Mouse (Mus musculus) CH12.LX (cell line): ENCODE measurements around the gene D10Jhu81e.

Source experiments
- CHD2 ChIP-seq: IDR thresholded peaks from 2 replicates; pipeline ENCODE4 v1.6.1; 2011; ENCODE audit warnings: low read length, improper control_type of control experiment
- CTCF ChIP-seq, 2 experiments: IDR thresholded peaks in 1 of 2; conservative IDR thresholded peaks in 1 of 2; 2 replicates each; pipeline ENCODE4 v1.5.1; 2011 to 2012; ENCODE audit warnings: low read depth in 2 of 2, low read length in 2 of 2, improper control_type of control experiment in 1 of 2, inconsistent platforms in 1 of 2, mild to moderate bottlenecking in 1 of 2, moderate library complexity in 1 of 2
- ELF1 ChIP-seq: IDR thresholded peaks from 2 replicates; pipeline ENCODE4 v1.6.1; 2014; ENCODE audit warnings: low read depth, mild to moderate bottlenecking, inconsistent platforms, low read length, improper control_type of control experiment
- EP300 ChIP-seq: IDR thresholded peaks from 2 replicates; pipeline ENCODE4 v1.6.1; 2011; ENCODE audit warnings: low read length, improper control_type of control experiment
- ETS1 ChIP-seq: conservative IDR thresholded peaks from 2 replicates; pipeline ENCODE4 v1.6.1; 2012; ENCODE audit warnings: low read depth, mild to moderate bottlenecking, inconsistent platforms, low read length, improper control_type of control experiment, moderate library complexity
- KAT2A ChIP-seq: IDR thresholded peaks from 2 replicates; pipeline ENCODE4 v1.6.1; 2012; ENCODE audit warnings: low read length, improper control_type of control experiment, inconsistent platforms; ENCODE audit not compliant: insufficient replicate concordance
- MAX ChIP-seq: IDR thresholded peaks from 2 replicates; pipeline ENCODE4 v1.6.1; 2011; ENCODE audit warnings: low read length, improper control_type of control experiment
- MYC ChIP-seq: IDR thresholded peaks from 2 replicates; pipeline ENCODE4 v1.6.1; 2011; ENCODE audit warnings: low read depth, mild to moderate bottlenecking, improper control_type of control experiment, low read length
- POLR2A ChIP-seq: IDR thresholded peaks from 2 replicates; pipeline ENCODE4 v1.6.1; 2011; ENCODE audit warnings: low read depth, mild to moderate bottlenecking, improper control_type of control experiment, low read length
- RCOR1 ChIP-seq: conservative IDR thresholded peaks from 2 replicates; pipeline ENCODE4 v1.6.1; 2012; ENCODE audit warnings: low read depth, mild to moderate bottlenecking, inconsistent platforms, low read length, improper control_type of control experiment
- SIN3A ChIP-seq: IDR thresholded peaks from 2 replicates; pipeline ENCODE4 v1.6.1; 2012; ENCODE audit warnings: low read length, improper control_type of control experiment, inconsistent platforms
- ZMIZ1 ChIP-seq: IDR thresholded peaks from 2 replicates; pipeline ENCODE4 v1.6.1; 2012; ENCODE audit warnings: low read depth, mild to moderate bottlenecking, inconsistent platforms, low read length, improper control_type of control experiment
- ZNF384 ChIP-seq: IDR thresholded peaks from 2 replicates; pipeline ENCODE4 v1.6.1; 2012; ENCODE audit warnings: low read depth, low read length, improper control_type of control experiment, inconsistent platforms

DNA sequence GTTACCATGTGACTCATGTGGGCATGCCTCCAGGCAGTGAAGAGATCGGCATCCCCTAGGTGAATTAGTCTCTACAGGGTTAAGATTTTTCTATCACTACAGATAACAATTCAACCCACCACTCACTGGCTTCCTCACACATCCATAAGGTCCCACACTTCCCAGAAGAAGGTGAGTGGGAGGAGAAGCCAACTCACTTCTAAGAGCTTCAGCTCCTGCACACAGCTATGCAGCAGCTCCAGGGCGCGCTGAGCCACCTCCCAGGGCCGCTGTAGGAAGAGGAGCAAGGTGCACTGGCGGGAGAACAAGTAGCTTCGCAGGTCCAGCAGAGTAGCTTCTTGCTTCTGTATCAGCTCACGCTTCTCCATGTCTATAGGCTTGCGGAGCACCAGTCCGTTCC is 44.8 kb upstream of the D10Jhu81e start:
- TF ChIP-seq EP300 (no peak), ZNF384 (no peak), ZMIZ1 (no peak), ETS1 (no peak), SIN3A (no peak), POLR2A (no peak), CTCF (conservative IDR thresholded peaks at IDR 0.05 in 1 of 2, IDR thresholded peaks at IDR 0.05 in 1 of 2; ENCODE audit: low read depth in 2 of 2, low read length in 2 of 2) (no peak), CHD2 (no peak), ELF1 (no peak), MYC (no peak), RCOR1 (no peak), MAX (no peak), KAT2A (no peak)
